Comparison of ENCODE assay signal across 8 mouse cellular contexts in the genomic region with DNA sequence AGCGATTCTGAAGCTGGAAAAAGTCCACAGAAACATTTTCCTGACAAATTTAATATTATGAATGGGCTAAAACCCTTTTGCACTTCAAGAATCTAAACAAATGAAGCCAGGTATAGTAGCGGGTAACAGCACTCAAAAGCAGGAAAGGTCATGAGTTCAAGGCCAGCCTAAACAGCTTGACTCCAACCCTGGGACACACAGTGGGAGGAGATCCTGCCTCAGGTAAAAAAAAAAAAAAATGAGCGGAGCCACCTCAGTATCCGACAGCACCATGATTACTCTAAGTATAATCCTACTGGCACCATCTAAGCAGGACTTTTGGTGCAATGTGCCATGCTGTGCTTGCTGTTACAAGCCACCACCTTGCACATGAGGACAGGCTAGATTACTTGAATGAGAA. TPM values are rescaled to one million over a fixed set of nuclear protein-coding genes. Genes with fewer than 3 reads are reported as not detected.
DNase-seq lines count a peak whose midpoint lies in the region; ATAC-seq lines count a peak whose summit lies in the region.

No protein-coding gene starts in this region.

- H3K9me3 ChIP-seq in heart, embryonic 13.5 days = no peaks in the 10 kb centered on the region
- no peaks in the 10 kb centered on the region for H3K9me3 ChIP-seq in hindbrain, embryonic 10.5 days
- H3K9me3 ChIP-seq in midbrain, embryonic 11.5 days (ENCODE audit: control insufficient read depth, low read length) = no peaks in the 10 kb centered on the region

- no peak for ATAC-seq in heart, embryonic 13.5 days (ENCODE audit: extremely low read depth, insufficient number of reproducible peaks, low FRiP score, low TSS enrichment)
- no peak for ATAC-seq in midbrain, embryonic 11.5 days (ENCODE audit: low FRiP score)

- H3K4me3 ChIP-seq in heart, embryonic 13.5 days = peak overlapping the region; percentile 99
- peak overlapping the region; percentile 94; the same call in 1 of the 2 replicates for H3K4me3 ChIP-seq in hindbrain, embryonic 10.5 days
- no peak overlapping the region for H3K4me3 ChIP-seq in midbrain, embryonic 11.5 days (ENCODE audit: low read depth, low read length)

- no peak overlapping the region for H3K27ac ChIP-seq in heart, embryonic 13.5 days (replicated peaks)
- H3K27ac ChIP-seq in hindbrain, embryonic 10.5 days = no peak overlapping the region
- H3K27ac ChIP-seq in midbrain, embryonic 11.5 days (ENCODE audit: low read depth, low read length) = no peak overlapping the region

- H3K9ac ChIP-seq in heart, embryonic 13.5 days = no peak overlapping the region
- H3K9ac ChIP-seq in midbrain, embryonic 11.5 days (ENCODE audit: low read length) = no peak overlapping the region

- H3K4me1 ChIP-seq in heart, embryonic 13.5 days = peaks cover 18% of the 10 kb centered on the region
- H3K4me1 ChIP-seq in hindbrain, embryonic 10.5 days (replicated peaks) = peaks cover 19% of the 10 kb centered on the region
- peaks cover 11% of the 10 kb centered on the region for H3K4me1 ChIP-seq in midbrain, embryonic 11.5 days (ENCODE audit: control insufficient read depth, insufficient read depth, low read length)

- H3K4me2 ChIP-seq in heart, embryonic 13.5 days = peak overlapping the region; percentile 91
- H3K4me2 ChIP-seq in midbrain, embryonic 11.5 days = peak overlapping the region; percentile 90; the same call in 1 of the 2 replicates

- intact Hi-C loops in heart, postnatal 25 days (cut with DNase I) = loop anchor here (10.0 kb wide), 1 partner anchor 181 kb away; no protein-coding TSS in a partner anchor

- peaks cover 40% of the 10 kb centered on the region for H3K36me3 ChIP-seq in heart, embryonic 13.5 days
- H3K36me3 ChIP-seq in hindbrain, embryonic 10.5 days = peaks cover 46% of the 10 kb centered on the region
- peaks cover 9% of the 10 kb centered on the region for H3K36me3 ChIP-seq in midbrain, embryonic 11.5 days (ENCODE audit: control insufficient read depth, insufficient read depth, low read length)

- H3K27me3 ChIP-seq in heart, embryonic 13.5 days (replicated peaks) = no peaks in the 10 kb centered on the region
- no peaks in the 10 kb centered on the region for H3K27me3 ChIP-seq in hindbrain, embryonic 10.5 days (ENCODE audit: insufficient read depth, poor library complexity, severe bottlenecking)
- H3K27me3 ChIP-seq in midbrain, embryonic 11.5 days (ENCODE audit: control insufficient read depth, insufficient read depth, low read length) = no peaks in the 10 kb centered on the region

- WGBS in heart, embryonic 13.5 days = 79% methylated on average over 4 of the region's 4 CpGs
- WGBS in hindbrain, embryonic 10.5 days = 80% methylated on average over 4 of the region's 4 CpGs
- 82% methylated on average over 4 of the region's 4 CpGs for WGBS in midbrain, embryonic 11.5 days

- no peak for DNase-seq in heart, postnatal 25 days (ENCODE audit: low spot score)
- DNase-seq in ZHBTc4 (ENCODE audit: low read depth, low spot score) = peak; percentile 48
- no peak for DNase-seq in hindbrain, embryonic 10.5 days (ENCODE audit: low spot score)
- no peak for DNase-seq in midbrain, embryonic 11.5 days (ENCODE audit: low spot score, missing footprints)
- no peak for DNase-seq in left cerebral cortex, adult 8-10 months (ENCODE audit: low spot score in 2 of 2)
- DNase-seq in right cerebral cortex, postnatal 14 days = no peak
- DNase-seq in adrenal gland, postnatal 10 days = no peak

RNA-seq across cellular contexts. Expression of a gene that starts 2.2 kb away (rescaled TPM):
- 8.5 and 8.8 TPM in 2 replicates for polyA plus RNA-seq in heart, embryonic 13.5 days (2015; fragmentation: Nextera tagmentation; extraction: Ambion mirVana)
- 10 to 100 TPM; 32.0 to 33.8 TPM for total RNA-seq in heart, postnatal 25 days (2021)
- 14.2 and 14.3 TPM in 2 replicates for polyA plus RNA-seq in hindbrain, embryonic 10.5 days (2016; fragmentation: Nextera tagmentation; extraction: Ambion mirVana)
- polyA plus RNA-seq in midbrain, embryonic 11.5 days (2014; fragmentation: Nextera tagmentation; extraction: Ambion mirVana) = 22.3 and 24.7 TPM in 2 replicates
- 10 to 100 TPM; 69.1 to 74.0 (median 73.5) TPM for total RNA-seq in left cerebral cortex, adult 8-10 months (2022)
- 10 to 100 TPM; 38.1 to 41.3 TPM for total RNA-seq in adrenal gland, postnatal 10 days (2021)
